Mouse (Mus musculus): ENCODE results near the gene H2al1h. TPM values are rescaled to one million over a fixed set of nuclear protein-coding genes. Genes with fewer than 3 reads are reported as not detected.
"Not testable (repeated sequence)": the region's sequence is repeated elsewhere in the genome, so short reads cannot be mapped to it uniquely, and the experiment has no call there.

Gene H2al1h
- not detected for total RNA-seq (2021)
- polyA plus RNA-seq (2012; rRNA removed) = not detected in 2 replicates
- long read RNA-seq = 0 reads

DNA sequence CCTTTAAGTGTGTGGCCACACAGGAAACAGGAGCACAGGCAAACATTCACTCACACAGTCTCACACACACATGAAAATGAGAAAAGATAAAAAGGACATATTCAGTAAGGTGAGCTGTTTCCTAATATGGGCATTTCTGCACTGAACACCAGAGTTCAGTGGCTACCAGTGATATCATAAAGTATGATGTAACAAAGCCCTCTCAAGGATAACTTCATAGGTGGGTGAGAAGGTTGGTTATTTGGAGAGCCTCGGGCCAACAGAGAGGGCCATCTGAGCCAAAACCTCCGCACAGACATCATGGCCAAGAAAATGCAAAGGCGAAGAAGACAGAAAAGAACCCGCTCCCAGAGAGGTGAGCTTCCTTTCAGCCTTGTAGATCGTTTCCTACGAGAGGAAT, at the start of gene H2al1h:
Gene H2al1h (plus strand): TSS at position 301 of the 400 bp plus-strand sequence.
- H3K79me2 ChIP-seq (replicated peaks; ENCODE audit: control insufficient read depth, insufficient read depth, low read length); H3K36me3 ChIP-seq (ENCODE audit: control insufficient read depth, insufficient read depth, low read length); intact Hi-C loops (cut with DNase I); DNase-seq; H3K27me3 ChIP-seq (ENCODE audit: control insufficient read depth, insufficient read depth, low read length); H3K9ac ChIP-seq (ENCODE audit: low read depth, low read length); H3K27ac ChIP-seq; H3K4me3 ChIP-seq; H3K4me1 ChIP-seq (ENCODE audit: control insufficient read depth, insufficient read depth, low read length): not testable (repeated sequence)
- WGBS = no CpG with 5 or more reads among the region's 6 CpGs

DNA sequence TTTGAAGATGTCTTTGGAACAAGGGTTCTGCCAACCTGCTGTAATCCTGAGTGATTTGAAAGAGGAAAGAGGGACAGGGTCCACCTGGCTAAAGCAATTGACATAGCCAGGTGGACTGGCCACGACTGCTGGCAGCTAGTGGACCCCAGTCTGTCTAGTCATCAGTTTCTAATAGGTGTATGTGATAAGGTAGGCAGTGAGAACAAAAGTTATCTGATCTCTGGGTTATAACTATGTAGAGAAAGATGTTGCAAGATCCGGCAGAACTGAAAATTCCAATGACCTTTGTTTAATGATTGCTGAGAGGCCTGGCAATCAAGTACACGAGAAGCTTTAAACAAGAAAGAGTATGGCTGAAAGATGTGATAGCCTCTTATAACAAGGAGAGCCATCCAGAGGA, 48.1 kb upstream of the H2al1h start:
- H3K4me1 ChIP-seq (ENCODE audit: control insufficient read depth, insufficient read depth, low read length) = no peaks in the 10 kb centered on the region
- WGBS = 77% methylated on average over 3 of the region's 3 CpGs
- no peak overlapping the region for H3K9ac ChIP-seq (ENCODE audit: low read depth, low read length)
- H3K79me2 ChIP-seq (replicated peaks; ENCODE audit: control insufficient read depth, insufficient read depth, low read length) = no peaks in the 10 kb centered on the region
- TF ChIP-seq POLR2A (IDR thresholded peaks at IDR 0.05; ENCODE audit: insufficient read depth, low read depth, low read length) (no peak), CTCF (IDR thresholded peaks at IDR 0.05) (no peak), EP300 (IDR thresholded peaks at IDR 0.05; ENCODE audit: insufficient read depth, low read depth, low read length) (no peak)
- H3K27ac ChIP-seq = no peak overlapping the region
- H3K4me3 ChIP-seq = no peak overlapping the region
- no peak for DNase-seq
- H3K36me3 ChIP-seq (ENCODE audit: control insufficient read depth, insufficient read depth, low read length) = no peaks in the 10 kb centered on the region
- H3K27me3 ChIP-seq (ENCODE audit: control insufficient read depth, insufficient read depth, low read length) = no peaks in the 10 kb centered on the region
- intact Hi-C loops (cut with DNase I) = no loop called here

- no peak for TF ChIP-seq POLR2A (IDR thresholded peaks at IDR 0.05; ENCODE audit: insufficient read depth, low read depth, low read length)
- TF ChIP-seq EP300 (IDR thresholded peaks at IDR 0.05; ENCODE audit: insufficient read depth, low read depth, low read length) = no peak
- no peak for TF ChIP-seq CTCF (IDR thresholded peaks at IDR 0.05)
- Histone ChIP-seq H3K27me3 (ENCODE audit: control insufficient read depth, insufficient read depth, low read length) (no peaks in the 10 kb centered on the region), H3K79me2 (replicated peaks; ENCODE audit: control insufficient read depth, insufficient read depth, low read length) (no peaks in the 10 kb centered on the region), H3K27ac (no peak overlapping the region), H3K36me3 (ENCODE audit: control insufficient read depth, insufficient read depth, low read length) (no peaks in the 10 kb centered on the region), H3K9ac (ENCODE audit: low read depth, low read length) (no peak overlapping the region), H3K4me1 (ENCODE audit: control insufficient read depth, insufficient read depth, low read length) (no peaks in the 10 kb centered on the region), H3K4me3 (no peak overlapping the region)
- intact Hi-C loops (cut with DNase I) = no loop called here
- no peak for DNase-seq
- 65% methylated on average over 6 of the region's 6 CpGs for WGBS
These were observed 44.2 kb upstream of the H2al1h start for GRCm38 (mm10) chrX:11277083-11277482.

DNA sequence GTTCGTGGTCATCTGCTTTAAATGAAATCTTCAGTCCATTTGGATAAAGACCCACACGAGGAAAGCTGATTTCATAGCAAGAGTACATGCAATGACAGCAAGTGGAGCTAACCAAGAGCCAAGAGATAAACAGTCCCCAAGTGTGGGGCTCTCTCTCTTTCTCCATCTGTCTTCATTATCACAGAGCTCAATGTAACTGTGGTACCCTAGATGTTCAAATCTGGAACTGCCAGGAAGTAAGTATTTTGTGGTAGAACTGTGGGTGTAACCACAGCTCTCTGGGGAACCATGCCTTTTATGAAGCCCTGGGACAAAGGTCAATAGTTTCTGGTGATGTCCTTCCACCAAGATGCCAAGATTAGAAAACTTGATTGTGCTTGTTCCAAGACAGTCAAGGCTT, 40.6 kb upstream of the H2al1h start:
- 66% methylated on average over 2 of the region's 2 CpGs for WGBS
- Histone ChIP-seq H3K4me3 (no peak overlapping the region), H3K27me3 (ENCODE audit: control insufficient read depth, insufficient read depth, low read length) (no peaks in the 10 kb centered on the region), H3K4me1 (ENCODE audit: control insufficient read depth, insufficient read depth, low read length) (no peaks in the 10 kb centered on the region), H3K36me3 (ENCODE audit: control insufficient read depth, insufficient read depth, low read length) (no peaks in the 10 kb centered on the region), H3K9ac (ENCODE audit: low read depth, low read length) (no peak overlapping the region), H3K27ac (no peak overlapping the region), H3K79me2 (replicated peaks; ENCODE audit: control insufficient read depth, insufficient read depth, low read length) (no peaks in the 10 kb centered on the region)
- intact Hi-C loops (cut with DNase I) = no loop called here
- no peak for DNase-seq
- TF ChIP-seq CTCF (IDR thresholded peaks at IDR 0.05) (no peak), EP300 (IDR thresholded peaks at IDR 0.05; ENCODE audit: insufficient read depth, low read depth, low read length) (no peak), POLR2A (IDR thresholded peaks at IDR 0.05; ENCODE audit: insufficient read depth, low read depth, low read length) (no peak)

DNA sequence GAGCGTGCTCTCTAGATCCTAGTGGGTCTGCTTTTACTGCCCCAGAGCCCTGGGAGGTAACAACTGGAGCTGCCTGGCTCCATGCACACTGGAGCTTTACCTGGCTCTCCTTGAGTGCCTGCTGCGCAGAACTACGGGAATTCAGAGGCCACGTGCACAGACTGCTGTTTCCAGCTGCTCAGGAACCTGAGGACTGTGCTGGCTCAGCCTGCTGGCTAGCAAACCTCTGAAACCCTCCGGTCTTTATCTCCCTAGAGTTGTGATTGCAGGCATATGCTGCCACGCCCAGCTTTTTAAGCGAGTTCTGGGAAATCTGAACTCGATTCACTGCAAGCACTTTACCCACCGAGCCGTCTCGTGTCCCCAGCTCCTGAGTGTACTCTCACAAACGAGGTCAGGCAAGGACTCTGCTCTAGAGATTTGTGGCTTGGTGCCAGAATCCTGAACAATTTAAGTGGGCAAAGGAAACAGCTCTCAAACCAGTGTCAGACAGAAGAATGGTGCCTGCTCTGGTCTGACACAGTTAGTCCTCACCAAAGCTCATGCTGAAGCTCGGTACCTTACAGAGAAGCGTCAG, 32.9 kb upstream of the H2al1h start:
- Histone ChIP-seq H3K4me1 (ENCODE audit: control insufficient read depth, insufficient read depth, low read length) (peaks cover 4% of the 10 kb centered on the region; the same call in 1 of the 2 replicates), H3K27me3 (ENCODE audit: control insufficient read depth, insufficient read depth, low read length) (no peaks in the 10 kb centered on the region), H3K9ac (ENCODE audit: low read depth, low read length) (no peak overlapping the region), H3K27ac (no peak overlapping the region), H3K4me3 (no peak overlapping the region), H3K79me2 (replicated peaks; ENCODE audit: control insufficient read depth, insufficient read depth, low read length) (no peaks in the 10 kb centered on the region), H3K36me3 (ENCODE audit: control insufficient read depth, insufficient read depth, low read length) (no peaks in the 10 kb centered on the region)
- 39% methylated on average over 14 of the region's 14 CpGs for WGBS
- no peak for TF ChIP-seq POLR2A (IDR thresholded peaks at IDR 0.05; ENCODE audit: insufficient read depth, low read depth, low read length)
- no peak for TF ChIP-seq EP300 (IDR thresholded peaks at IDR 0.05; ENCODE audit: insufficient read depth, low read depth, low read length)
- no peak for TF ChIP-seq CTCF (IDR thresholded peaks at IDR 0.05)
- DNase-seq = peak in 1 of 2 experiments; percentile 4
- intact Hi-C loops (cut with DNase I) = no loop called here

DNA sequence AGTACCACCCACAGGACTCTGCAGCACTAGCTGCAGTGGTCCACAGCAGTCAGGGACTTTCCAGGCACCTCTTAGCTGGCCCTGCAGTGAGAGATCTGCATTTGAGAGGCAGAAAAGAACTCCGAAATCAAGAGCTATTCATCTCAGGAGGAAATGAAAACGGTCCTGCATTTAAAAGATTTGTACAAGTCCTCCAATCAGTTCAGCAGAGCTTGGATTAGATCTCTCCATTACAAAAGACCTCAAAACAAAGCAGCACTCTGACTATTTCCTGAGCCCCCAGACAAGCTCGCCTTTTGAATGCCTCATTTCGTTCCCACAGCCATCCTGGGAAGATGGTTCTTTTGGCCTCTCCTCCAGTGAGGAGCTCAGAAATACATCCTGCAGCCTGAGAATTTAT, 32.0 kb upstream of the H2al1h start:
- H3K9ac ChIP-seq (ENCODE audit: low read depth, low read length) = no peak overlapping the region
- H3K27ac ChIP-seq = no peak overlapping the region
- WGBS = 62% methylated on average over 4 of the region's 4 CpGs
- H3K4me1 ChIP-seq (ENCODE audit: control insufficient read depth, insufficient read depth, low read length) = peaks cover 4% of the 10 kb centered on the region; the same call in 1 of the 2 replicates
- H3K27me3 ChIP-seq (ENCODE audit: control insufficient read depth, insufficient read depth, low read length) = no peaks in the 10 kb centered on the region
- no peaks in the 10 kb centered on the region for H3K79me2 ChIP-seq (replicated peaks; ENCODE audit: control insufficient read depth, insufficient read depth, low read length)
- no peak overlapping the region for H3K4me3 ChIP-seq
- H3K36me3 ChIP-seq (ENCODE audit: control insufficient read depth, insufficient read depth, low read length) = no peaks in the 10 kb centered on the region
- intact Hi-C loops (cut with DNase I) = no loop called here
- no peak for DNase-seq
- TF ChIP-seq CTCF (IDR thresholded peaks at IDR 0.05) = no peak
- no peak for TF ChIP-seq POLR2A (IDR thresholded peaks at IDR 0.05; ENCODE audit: insufficient read depth, low read depth, low read length)
- no peak for TF ChIP-seq EP300 (IDR thresholded peaks at IDR 0.05; ENCODE audit: insufficient read depth, low read depth, low read length)

- H3K9ac ChIP-seq (ENCODE audit: low read depth, low read length); H3K4me3 ChIP-seq; H3K27me3 ChIP-seq (ENCODE audit: control insufficient read depth, insufficient read depth, low read length); H3K36me3 ChIP-seq (ENCODE audit: control insufficient read depth, insufficient read depth, low read length); H3K79me2 ChIP-seq (replicated peaks; ENCODE audit: control insufficient read depth, insufficient read depth, low read length); intact Hi-C loops (cut with DNase I); DNase-seq; H3K27ac ChIP-seq; H3K4me1 ChIP-seq (ENCODE audit: control insufficient read depth, insufficient read depth, low read length): not testable (repeated sequence)
- WGBS = no CpG with 5 or more reads among the region's 3 CpGs
These were observed 22.3 kb upstream of the H2al1h start, which contains the start of gene H2al1a for GRCm38 (mm10) chrX:11298957-11299356. TSS of gene H2al1a (plus strand) at chrX:11299257.

DNA sequence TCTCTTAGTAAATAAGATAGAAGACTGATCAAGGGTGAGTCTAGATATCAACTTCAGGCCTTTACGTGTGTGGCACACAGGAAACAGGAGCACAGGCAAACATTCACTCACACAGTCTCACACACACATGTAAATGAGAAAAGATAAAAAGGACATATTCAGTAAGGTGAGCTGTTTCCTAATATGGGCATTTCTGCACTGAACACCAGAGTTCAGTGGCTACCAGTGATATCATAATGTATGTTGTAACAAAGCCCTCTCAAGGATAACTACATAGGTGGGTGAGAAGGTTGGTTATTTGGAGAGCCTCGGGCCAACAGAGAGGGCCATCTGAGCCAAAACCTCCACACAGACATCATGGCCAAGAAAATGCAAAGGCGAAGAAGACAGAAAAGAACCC, 19.2 kb upstream of the H2al1h start, which contains the start of gene H2al1b:
Gene H2al1b (plus strand): TSS at position 301 of the 400 bp plus-strand sequence.
- H3K79me2 ChIP-seq (replicated peaks; ENCODE audit: control insufficient read depth, insufficient read depth, low read length); H3K27me3 ChIP-seq (ENCODE audit: control insufficient read depth, insufficient read depth, low read length); H3K4me1 ChIP-seq (ENCODE audit: control insufficient read depth, insufficient read depth, low read length); H3K36me3 ChIP-seq (ENCODE audit: control insufficient read depth, insufficient read depth, low read length); H3K27ac ChIP-seq; intact Hi-C loops (cut with DNase I); H3K9ac ChIP-seq (ENCODE audit: low read depth, low read length); DNase-seq; H3K4me3 ChIP-seq: not testable (repeated sequence)
- 93% methylated on average over 1 of the region's 3 CpGs for WGBS

GRCm38 (mm10) chrX:11305355-11305754, 15.9 kb upstream of the H2al1h start, which contains the start of gene H2al1c:
TSS of gene H2al1c (plus strand) at chrX:11305655.
- H3K4me3 ChIP-seq; H3K4me1 ChIP-seq (ENCODE audit: control insufficient read depth, insufficient read depth, low read length); H3K27me3 ChIP-seq (ENCODE audit: control insufficient read depth, insufficient read depth, low read length); H3K9ac ChIP-seq (ENCODE audit: low read depth, low read length); DNase-seq; H3K36me3 ChIP-seq (ENCODE audit: control insufficient read depth, insufficient read depth, low read length); intact Hi-C loops (cut with DNase I); H3K27ac ChIP-seq; H3K79me2 ChIP-seq (replicated peaks; ENCODE audit: control insufficient read depth, insufficient read depth, low read length): not testable (repeated sequence)
- 80% methylated on average over 3 of the region's 6 CpGs for WGBS

Measured in heart, adult 2 months (tissue).